Comparison of ENCODE assay signal across 15 mouse cellular contexts in the genomic region with DNA sequence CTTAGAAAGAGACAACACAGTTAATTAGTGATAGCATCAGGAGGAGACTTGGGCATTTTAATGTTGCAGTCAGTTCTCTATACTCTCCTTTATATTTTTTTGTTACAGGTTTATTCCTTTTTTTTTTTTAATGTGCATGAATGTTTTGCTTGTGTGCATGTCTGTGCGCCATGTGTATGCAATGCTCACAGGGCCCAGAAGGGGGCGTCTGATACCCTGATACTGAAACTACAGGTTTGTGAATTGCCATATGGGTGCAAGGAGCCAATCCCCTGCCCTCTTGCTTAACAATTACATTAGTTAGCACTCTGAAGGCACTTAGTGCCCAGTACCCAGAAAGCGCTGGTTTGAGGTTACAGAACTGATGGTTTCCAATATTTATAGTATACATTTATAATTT.
DNase-seq lines count a peak whose midpoint lies in the region; ATAC-seq and TF ChIP-seq lines count a peak whose summit lies in the region.
"Had no signal": no experiment of that assay in that cellular context is flagged by ENCODE, and none has a peak within 500 bp of the region (broad histone marks: within the 10 kb centered on the region; RNA-seq: fewer than 3 reads in every experiment).

No protein-coding gene starts in this region.

- no peaks in the 10 kb centered on the region for H3K4me1 ChIP-seq in intestine, postnatal 0 days (replicated peaks; ENCODE audit: control insufficient read depth, insufficient read depth, low read length)
- no peaks in the 10 kb centered on the region for H3K4me1 ChIP-seq in intestine, embryonic 15.5 days (replicated peaks)

- CTCF ChIA-PET in Patski (lab: Charles Lee) = no interaction called here

- 89% methylated on average over 3 of the region's 3 CpGs for WGBS in intestine, postnatal 0 days
- WGBS in intestine, embryonic 15.5 days = 89% methylated on average over 3 of the region's 3 CpGs

- in situ Hi-C loops in Patski (cut with MboI; ENCODE audit: low pct_unique_long_range_greater_than_20kb) = no loop called here

- no peaks in the 10 kb centered on the region for H3K36me3 ChIP-seq in intestine, postnatal 0 days (ENCODE audit: control insufficient read depth, insufficient read depth)
- H3K36me3 ChIP-seq in intestine, embryonic 15.5 days = no peaks in the 10 kb centered on the region
- H3K36me3 ChIP-seq: heart, embryonic 12.5 days had no signal

- H3K4me3 ChIP-seq in intestine, postnatal 0 days (ENCODE audit: low read depth, low read length) = no peak overlapping the region
- no peak overlapping the region for H3K4me3 ChIP-seq in intestine, embryonic 15.5 days (replicated peaks)
- H3K4me3 ChIP-seq: heart, embryonic 12.5 days had no signal

- no peak overlapping the region for H3K27ac ChIP-seq in intestine, postnatal 0 days (ENCODE audit: low read depth, low read length)
- H3K27ac ChIP-seq in intestine, embryonic 15.5 days = no peak overlapping the region
- H3K27ac ChIP-seq: kidney, postnatal 0 days had no signal

- no peaks in the 10 kb centered on the region for H3K27me3 ChIP-seq in intestine, postnatal 0 days (replicated peaks; ENCODE audit: control insufficient read depth, insufficient read depth, low read length)
- no peaks in the 10 kb centered on the region for H3K27me3 ChIP-seq in intestine, embryonic 15.5 days (replicated peaks)
- no peaks in the 10 kb centered on the region for H3K27me3 ChIP-seq in Patski
- H3K27me3 ChIP-seq: heart, embryonic 12.5 days had no signal

- H3K9ac ChIP-seq in intestine, postnatal 0 days (ENCODE audit: low read depth, low read length) = no peak overlapping the region
- no peak overlapping the region for H3K9ac ChIP-seq in intestine, embryonic 15.5 days
- H3K9ac ChIP-seq: heart, embryonic 12.5 days; lung, embryonic 14.5 days had no signal

- peak; percentile 42 for TF ChIP-seq CTCF in intestine, postnatal 0 days (IDR thresholded peaks at IDR 0.05; ENCODE audit: low read depth)
- TF ChIP-seq CTCF in Patski (IDR thresholded peaks at IDR 0.05) = peak; percentile 48

- H3K4me2 ChIP-seq in intestine, postnatal 0 days (replicated peaks; ENCODE audit: low read depth) = no peak overlapping the region
- H3K4me2 ChIP-seq in intestine, embryonic 15.5 days (replicated peaks) = no peak overlapping the region
- H3K4me2 ChIP-seq: heart, embryonic 12.5 days; lung, embryonic 14.5 days had no signal

- H3K9me3 ChIP-seq in intestine, postnatal 0 days (ENCODE audit: control insufficient read depth) = no peaks in the 10 kb centered on the region
- H3K9me3 ChIP-seq in intestine, embryonic 15.5 days = no peaks in the 10 kb centered on the region
- H3K9me3 ChIP-seq: heart, embryonic 12.5 days had no signal

- ATAC-seq in intestine, postnatal 0 days = no peak
- no peak for ATAC-seq in intestine, embryonic 15.5 days
- no peak for ATAC-seq in Patski
- ATAC-seq: inflammation-experienced regulatory T-cells, adult 6 months; midbrain, embryonic 16.5 days had no signal

- DNase-seq in thymus, postnatal 4 days = peak; percentile 37
- DNase-seq in thymus, postnatal 10 days (ENCODE audit: low spot score in 2 of 2) = no peak
- DNase-seq in Patski (ENCODE audit: low read depth, low spot score) = no peak
- no peak for DNase-seq in right cerebral cortex, adult 2 months (ENCODE audit: low spot score in 2 of 2)
- DNase-seq in yolk sac, embryonic 10.5 days (ENCODE audit: low spot score) = no peak
- DNase-seq: cerebellum, adult 11 months; gastrocnemius, postnatal 36 days; lung, embryonic 14.5 days; thymus, postnatal 14 days had no signal

- POLR2A ChIA-PET in Patski (lab: Charles Lee) = no interaction called here
